Mouse (Mus musculus) stomach, postnatal 0 days (tissue): ENCODE data around the gene Map2k7. TPM values are rescaled to one million over a fixed set of nuclear protein-coding genes. Genes with fewer than 3 reads are reported as not detected.

Source experiments
- ATAC-seq: fragments of 200-750 bp; cut with Nextera tagmentation; 2 replicates; pipeline ENCODE4 v1.8.0; 2017; ENCODE audit not compliant: low FRiP score, low TSS enrichment
- DNase-seq: peaks from one replicate; pipeline ENCODE4 v3.0.0-alpha.2; 2016; ENCODE audit warnings: low spot score
- H3K27ac ChIP-seq: fragments of 300-500 bp; sonication (generic); replicated peaks from 2 replicates; pipeline ENCODE4 v1.5.1; 2014; ENCODE audit warnings: mild to moderate bottlenecking, control low read depth
- H3K27me3 ChIP-seq: fragments of 300-500 bp; sonication (generic); 2 replicates; pipeline ENCODE4 v1.6.1; 2014; ENCODE audit warnings: low read length; ENCODE audit not compliant: control insufficient read depth, insufficient read depth
- H3K36me3 ChIP-seq: fragments of 300-500 bp; sonication (generic); 2 replicates; pipeline ENCODE4 v1.6.1; 2014; ENCODE audit warnings: low read length, mixed read lengths; ENCODE audit not compliant: control insufficient read depth, insufficient read depth
- H3K4me1 ChIP-seq: fragments of 300-500 bp; sonication (generic); replicated peaks from 2 replicates; pipeline ENCODE4 v1.6.1; 2014; ENCODE audit warnings: antibody characterized with exemption; ENCODE audit not compliant: control insufficient read depth, insufficient read depth
- H3K4me2 ChIP-seq: fragments of 300-500 bp; sonication (generic); replicated peaks from 2 replicates; pipeline ENCODE4 v1.6.1; 2014; ENCODE audit warnings: low read depth, mild to moderate bottlenecking, control low read depth, moderate library complexity
- H3K4me3 ChIP-seq: fragments of 300-500 bp; sonication (generic); 2 replicates; pipeline ENCODE4 v1.5.1; 2014; ENCODE audit warnings: low read depth, low read length, control low read depth
- H3K9ac ChIP-seq: fragments of 300-500 bp; sonication (generic); 2 replicates; pipeline ENCODE4 v1.6.1; 2014; ENCODE audit warnings: mild to moderate bottlenecking, low read length, control low read depth, mixed read lengths
- H3K9me3 ChIP-seq: fragments of 300-500 bp; sonication (generic); 2 replicates; pipeline ENCODE4 v1.6.1; 2016; ENCODE audit warnings: low read length; ENCODE audit not compliant: control insufficient read depth
- CTCF ChIP-seq: IDR thresholded peaks from 2 replicates; pipeline ENCODE4 v1.5.1; 2016; ENCODE audit warnings: antibody characterized with exemption, low read depth, mild to moderate bottlenecking, moderate library complexity
- EP300 ChIP-seq: optimal IDR thresholded peaks from 2 replicates; pipeline ENCODE3; 2016; ENCODE audit warnings: antibody characterized with exemption
- WGBS: fragments of 180-500 bp; shearing (Covaris S2); extraction: QIAGEN DNeasy Blood & Tissue Kit; methylation state at CpG from one replicate; pipeline ENCODE4 v1.1.7; 2014; 5-methylcytosine and 5-hydroxymethylcytosine counted together
- polyA plus RNA-seq: library from polyadenylated mRNA; unstranded; fragments of >200 nt; fragmentation: Nextera tagmentation; extraction: Ambion mirVana; gene quantifications from 2 replicates; pipeline ENCODE4 v1.2.1, GENCODE M21; 2015

Gene Map2k7
- 15.7 and 19.8 TPM in 2 replicates for polyA plus RNA-seq

DNA sequence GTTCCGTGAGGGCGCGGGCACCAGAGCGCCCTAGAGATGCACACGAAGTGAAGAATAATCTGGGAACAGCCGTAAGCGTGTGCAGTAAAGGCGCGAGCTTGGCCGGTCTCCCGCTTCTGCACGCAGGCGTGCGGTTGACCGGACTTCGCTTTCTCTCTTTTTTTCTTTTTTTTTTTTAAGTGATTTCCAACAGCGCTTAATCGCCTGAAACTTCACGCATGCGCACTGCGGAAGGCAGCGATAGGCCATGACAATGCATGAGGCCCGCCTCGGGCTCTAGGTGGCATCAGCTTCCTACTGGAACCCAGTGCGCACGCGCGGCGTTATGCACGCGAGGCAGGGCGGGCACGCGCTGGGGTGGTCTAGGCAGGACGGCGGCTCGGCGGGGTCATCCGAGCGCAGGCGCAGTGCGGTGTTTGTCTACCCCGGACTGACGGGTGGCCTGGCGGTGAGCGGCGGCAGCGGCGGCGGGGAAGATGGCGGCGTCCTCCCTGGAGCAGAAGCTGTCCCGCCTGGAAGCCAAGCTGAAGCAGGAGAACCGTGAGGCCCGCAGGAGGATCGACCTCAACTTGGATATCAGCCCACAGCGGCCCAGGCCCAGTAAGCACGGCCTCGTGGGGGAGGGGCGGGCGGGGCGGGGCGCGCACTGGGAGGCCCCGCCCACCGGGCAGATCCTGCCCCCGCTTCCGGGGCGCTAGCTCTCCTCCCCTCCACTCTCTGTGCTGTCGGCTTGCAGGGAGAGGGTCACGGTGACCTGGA, at the start of gene Map2k7, which contains the start of gene Gm49320:
TSS of gene Map2k7 (plus strand) at position 307 of the 759 bp plus-strand sequence.
TSS of gene Gm49320 (plus strand) at position 432 of the 759 bp plus-strand sequence.
- Histone ChIP-seq H3K4me3 (peak within 1 kb of the TSS; percentile 79), H3K27me3 (no peaks in the 10 kb centered on the region; the same call in 1 of the 2 replicates), H3K9ac (peak within 1 kb of the TSS; percentile 83), H3K4me1 (peaks cover 4% of the 10 kb centered on the region; the same call in 1 of the 2 replicates), H3K4me2 (peak within 1 kb of the TSS; percentile 96), H3K27ac (peak within 1 kb of the TSS; percentile 98), H3K36me3 (peaks cover 10% of the 10 kb centered on the region; the same call in 1 of the 2 replicates), H3K9me3 (no peaks in the 10 kb centered on the region)
- under 1% methylated on average over 57 of the region's 71 CpGs for WGBS
- ATAC-seq (peak; percentile 94), DNase-seq (peak; percentile 99)
- no peak for TF ChIP-seq EP300
- TF ChIP-seq CTCF: peak; percentile 69

DNA sequence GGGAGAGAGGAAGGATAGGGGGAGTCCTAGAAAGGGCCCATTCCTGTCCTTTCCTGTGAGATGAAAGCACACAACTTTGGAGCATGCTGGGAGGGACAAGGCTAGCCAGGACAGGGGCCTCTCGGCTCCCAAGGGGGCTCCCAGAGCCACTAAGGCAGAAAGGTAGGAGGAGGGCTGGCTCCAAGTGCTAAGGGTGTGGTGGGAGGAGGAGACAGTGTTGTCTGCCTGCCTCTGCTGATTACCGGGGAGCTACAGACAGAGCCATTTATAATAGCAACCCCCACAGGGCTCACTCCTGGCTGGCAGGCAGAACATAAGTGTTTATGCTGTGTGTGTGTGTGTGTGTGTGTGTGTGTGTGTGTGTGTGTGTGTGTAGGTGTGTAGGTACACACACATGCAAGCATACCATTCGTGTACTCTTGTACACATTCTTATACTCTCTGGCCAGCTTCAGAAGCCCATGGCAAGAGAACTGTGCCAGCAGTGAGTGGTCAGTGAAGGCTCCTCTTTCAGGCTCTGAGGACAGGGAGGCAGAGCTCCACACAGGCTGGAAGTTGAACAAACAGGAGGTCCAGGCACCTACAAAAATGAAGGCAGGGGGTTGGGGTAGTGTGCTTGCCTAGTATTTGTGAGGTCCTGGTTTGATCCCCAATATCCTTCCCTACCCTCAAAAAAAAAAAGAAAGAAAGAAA, 49.4 kb upstream of the Map2k7 start:
- H3K4me2 ChIP-seq: no peak overlapping the region
- H3K4me3 ChIP-seq: no peak overlapping the region
- DNase-seq (no peak), ATAC-seq (no peak)
- no peaks in the 10 kb centered on the region for H3K9me3 ChIP-seq
- H3K4me1 ChIP-seq: no peaks in the 10 kb centered on the region
- WGBS: 28% methylated on average over 3 of the region's 3 CpGs
- no peak overlapping the region for H3K9ac ChIP-seq
- TF ChIP-seq EP300 (no peak), CTCF (no peak)
- H3K36me3 ChIP-seq: peaks cover 21% of the 10 kb centered on the region
- no peaks in the 10 kb centered on the region for H3K27me3 ChIP-seq
- no peak overlapping the region for H3K27ac ChIP-seq

GRCm38 (mm10) chr8:4192305-4192704, 46.2 kb upstream of the Map2k7 start:
- DNase-seq (no peak), ATAC-seq (peak; percentile 24; the same call in 1 of the 2 replicates)
- Histone ChIP-seq H3K4me3 (no peak overlapping the region), H3K27me3 (no peaks in the 10 kb centered on the region), H3K4me1 (no peaks in the 10 kb centered on the region), H3K36me3 (peaks cover 4% of the 10 kb centered on the region; the same call in 1 of the 2 replicates), H3K4me2 (no peak overlapping the region), H3K9ac (no peak overlapping the region), H3K9me3 (no peaks in the 10 kb centered on the region), H3K27ac (no peak overlapping the region)
- TF ChIP-seq EP300 (no peak), CTCF (no peak)
- 55% methylated on average over 5 of the region's 5 CpGs for WGBS

DNA sequence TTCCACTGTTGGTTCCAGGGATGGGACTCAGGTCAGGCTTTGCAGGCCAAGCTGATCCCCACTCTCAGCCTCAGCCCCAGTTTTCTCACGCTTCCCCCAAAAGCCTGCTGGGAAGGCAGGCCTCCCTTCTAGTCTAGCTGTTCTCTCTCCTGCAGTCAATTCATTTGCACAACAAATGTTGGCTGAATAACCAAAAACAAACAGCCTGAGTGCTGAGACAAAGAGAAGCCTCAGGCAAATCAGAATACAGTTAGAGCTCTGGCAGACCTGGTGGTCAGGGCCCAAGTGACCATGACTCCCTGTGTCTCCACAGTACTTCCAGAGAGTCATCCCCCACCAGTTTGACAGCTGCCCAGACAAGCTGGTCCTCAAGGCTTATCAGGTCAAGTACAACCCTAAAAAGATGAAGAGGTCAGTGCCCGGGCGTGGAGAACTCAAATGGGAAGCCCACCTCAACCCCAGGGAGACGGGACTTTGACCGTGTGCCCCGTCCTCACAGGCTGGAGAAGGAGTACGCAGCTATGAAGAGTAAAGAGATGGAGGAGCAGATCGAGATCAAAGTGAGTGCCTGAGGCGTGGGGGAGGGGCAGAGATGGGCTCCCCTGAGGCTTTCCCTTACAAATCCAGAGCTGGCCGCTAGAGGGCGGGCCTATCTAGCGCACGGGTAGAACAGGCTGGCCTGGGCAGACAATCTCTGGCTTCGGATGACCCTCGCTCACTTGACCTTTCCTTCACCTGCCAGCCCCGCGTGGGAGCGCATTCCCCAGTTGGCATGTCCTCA, 45.5 kb upstream of the Map2k7 start:
- peak; percentile 86 for ATAC-seq
- Histone ChIP-seq H3K9ac (no peak overlapping the region), H3K27me3 (no peaks in the 10 kb centered on the region), H3K27ac (no peak overlapping the region), H3K36me3 (no peaks in the 10 kb centered on the region), H3K4me3 (no peak overlapping the region), H3K4me1 (no peaks in the 10 kb centered on the region), H3K4me2 (0 out of 2 replicates have a peak overlapping the region, but pooled peaks have one; percentile 14), H3K9me3 (no peaks in the 10 kb centered on the region)
- TF ChIP-seq CTCF: peak; percentile 94
- no peak for TF ChIP-seq EP300
- 11% methylated on average over 18 of the region's 18 CpGs for WGBS
- peak; percentile 87 for DNase-seq

GRCm38 (mm10) chr8:4193588-4193894, 45.0 kb upstream of the Map2k7 start:
- 44% methylated on average over 7 of the region's 7 CpGs for WGBS
- no peaks in the 10 kb centered on the region for H3K36me3 ChIP-seq
- no peaks in the 10 kb centered on the region for H3K9me3 ChIP-seq
- no peak overlapping the region for H3K9ac ChIP-seq
- no peak overlapping the region for H3K4me2 ChIP-seq
- no peak for ATAC-seq
- no peaks in the 10 kb centered on the region for H3K27me3 ChIP-seq
- DNase-seq: no peak
- TF ChIP-seq EP300 (no peak), CTCF (no peak)
- no peaks in the 10 kb centered on the region for H3K4me1 ChIP-seq
- H3K27ac ChIP-seq: no peak overlapping the region
- no peak overlapping the region for H3K4me3 ChIP-seq
